Mouse (Mus musculus): ENCODE data around the gene Copz1.
"Not testable (repeated sequence)": the region's sequence is repeated elsewhere in the genome, so short reads cannot be mapped to it uniquely, and the experiment has no call there.

Gene Copz1

DNA sequence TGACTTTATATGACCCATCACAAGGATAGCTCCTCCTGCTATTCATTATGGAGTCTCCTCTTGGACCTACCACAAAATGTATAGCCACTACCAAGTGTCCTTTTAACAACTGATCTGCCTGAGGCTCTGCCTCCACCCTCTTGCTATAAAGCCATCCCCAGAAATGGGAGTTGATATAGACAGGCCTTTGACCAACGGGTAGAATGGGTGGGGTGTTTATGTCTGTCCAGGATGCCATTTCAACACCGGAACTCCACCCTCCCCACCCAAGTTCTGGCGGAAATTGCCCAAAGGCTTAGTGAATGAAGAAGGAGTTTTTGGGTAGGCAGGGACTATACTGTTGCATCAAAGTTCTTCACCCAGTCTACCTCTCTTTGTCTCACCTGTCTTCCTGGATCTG, 19.9 kb upstream of the Copz1 start:
- DNase-seq (ENCODE audit: low read depth), result no peak

DNA sequence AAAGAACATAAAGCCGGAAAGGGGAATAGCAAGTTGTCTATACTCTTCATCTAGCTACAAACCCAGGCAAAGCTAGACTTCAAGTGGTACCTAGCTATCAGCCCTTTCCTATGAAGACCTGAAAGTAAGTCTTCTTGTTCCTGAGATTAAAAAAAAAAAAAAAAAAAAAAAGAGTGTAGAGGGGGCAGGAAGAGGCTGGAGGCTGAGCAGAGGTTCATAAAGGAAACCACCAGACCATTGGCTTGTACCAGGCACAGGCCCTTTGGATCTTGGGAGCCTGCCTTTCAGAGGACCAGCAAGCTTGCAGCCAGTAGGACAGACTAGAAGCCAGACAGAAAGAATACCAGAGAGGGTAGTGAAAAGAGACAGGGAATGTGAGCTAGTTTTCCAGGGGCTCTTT, 19.2 kb upstream of the Copz1 start:
- no peak for DNase-seq (ENCODE audit: low read depth)

DNA sequence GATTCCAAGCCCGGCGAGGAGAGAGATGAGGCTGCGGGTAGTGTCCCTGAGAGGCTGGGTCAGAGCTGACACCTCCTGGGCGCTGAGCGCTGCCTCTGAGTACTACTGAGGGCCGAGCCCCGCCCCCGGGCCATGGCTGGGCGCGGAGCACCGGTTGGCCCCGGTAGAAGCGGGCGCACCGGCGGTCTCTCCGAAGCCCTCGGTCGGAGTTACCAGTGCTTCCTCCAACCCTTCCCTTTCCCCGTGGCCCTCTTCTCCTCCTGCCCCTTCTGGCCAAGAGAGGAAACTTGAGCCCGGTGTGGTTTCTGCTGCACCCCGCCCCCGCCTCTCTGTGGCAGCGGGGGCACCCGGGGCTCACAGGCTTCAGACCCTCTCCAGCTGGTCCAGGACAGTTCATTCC, 17.3 kb upstream of the Copz1 start:
- no peak for DNase-seq (ENCODE audit: low read depth)

DNA sequence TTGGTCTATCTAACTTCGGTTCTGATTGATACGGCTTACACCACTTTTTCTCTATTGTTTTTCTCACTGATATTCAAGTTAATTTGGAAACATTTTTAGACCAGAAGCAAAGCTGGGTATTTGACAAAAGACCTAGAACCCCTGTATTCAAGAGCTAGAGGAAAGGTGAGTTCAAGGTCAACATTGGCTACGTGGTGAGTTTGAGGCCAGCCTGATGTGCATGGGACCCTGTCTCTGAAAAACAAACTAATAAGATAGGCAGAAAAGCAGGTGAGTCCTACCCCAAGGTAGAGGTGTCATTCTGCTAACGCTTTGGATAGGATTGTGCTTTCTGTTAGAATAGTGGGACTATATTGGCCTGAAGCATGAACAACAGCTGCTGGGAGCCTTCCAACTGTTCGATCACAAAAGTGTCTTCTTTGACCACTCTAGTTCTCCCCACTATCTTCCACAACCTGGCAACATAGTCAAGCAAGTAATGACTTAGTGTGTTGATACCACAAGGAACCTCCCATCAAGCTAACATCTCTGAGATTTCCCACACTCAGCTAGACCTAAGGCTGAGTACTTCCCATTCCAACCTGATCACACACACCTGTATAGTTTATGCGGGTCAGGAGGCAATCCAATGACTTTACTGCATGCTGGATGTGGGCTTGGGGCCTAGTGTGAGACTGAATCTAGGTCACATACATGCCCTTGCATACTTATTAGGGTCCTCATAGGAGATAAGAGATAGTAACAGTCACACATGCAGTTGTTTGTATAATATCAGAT, 16.1 kb upstream of the Copz1 start:
- no peak for DNase-seq (ENCODE audit: low read depth)

DNA sequence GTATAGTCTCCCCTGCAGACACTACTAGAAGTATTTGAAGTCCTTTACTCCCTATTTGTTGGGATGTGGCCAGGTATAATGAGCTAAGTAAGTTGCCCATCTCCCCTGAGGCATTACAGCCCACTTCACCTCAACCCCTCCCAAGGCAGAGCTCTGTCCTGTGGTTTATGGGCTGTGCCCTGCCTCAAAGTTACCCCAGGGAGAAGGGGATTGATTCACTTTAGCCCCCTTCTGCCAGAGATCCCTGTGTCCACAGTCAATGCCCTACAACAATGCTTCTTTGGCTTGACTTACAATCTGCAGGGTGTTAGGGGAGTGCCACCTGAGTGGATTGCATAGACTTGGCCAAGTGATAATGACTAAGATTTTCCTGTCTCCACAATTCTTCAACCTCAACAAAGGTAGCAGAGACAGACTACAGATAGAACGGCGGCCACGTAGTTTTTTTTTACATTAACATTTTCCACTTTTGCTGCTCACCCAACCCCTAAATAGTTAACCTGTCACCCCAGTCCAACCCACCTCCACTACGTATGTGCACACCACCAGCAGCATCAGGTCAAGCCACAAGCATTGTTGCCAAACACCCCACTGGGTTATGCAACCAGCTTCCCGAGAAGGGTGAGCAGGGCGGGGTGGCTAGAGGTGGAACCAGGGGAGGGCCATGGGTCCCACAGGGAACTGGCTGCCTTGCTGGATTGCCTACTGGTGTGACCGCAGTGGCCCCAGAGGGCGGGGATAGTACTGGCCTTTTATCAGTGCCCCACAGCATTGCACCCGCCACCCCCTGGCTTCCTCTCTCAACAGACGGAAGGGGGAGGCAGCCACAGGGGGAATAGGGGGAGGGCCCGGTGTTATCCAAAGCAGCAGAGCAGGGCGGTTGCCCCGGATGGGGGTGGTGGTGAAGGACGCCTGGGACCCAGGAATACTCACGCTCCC, 14.5 kb upstream of the Copz1 start, which contains the start of gene Nfe2:
Nfe2 (minus strand) TSS at position 614 of the 939 bp plus-strand sequence.
- peak; percentile 56 for DNase-seq (ENCODE audit: low read depth)

DNA sequence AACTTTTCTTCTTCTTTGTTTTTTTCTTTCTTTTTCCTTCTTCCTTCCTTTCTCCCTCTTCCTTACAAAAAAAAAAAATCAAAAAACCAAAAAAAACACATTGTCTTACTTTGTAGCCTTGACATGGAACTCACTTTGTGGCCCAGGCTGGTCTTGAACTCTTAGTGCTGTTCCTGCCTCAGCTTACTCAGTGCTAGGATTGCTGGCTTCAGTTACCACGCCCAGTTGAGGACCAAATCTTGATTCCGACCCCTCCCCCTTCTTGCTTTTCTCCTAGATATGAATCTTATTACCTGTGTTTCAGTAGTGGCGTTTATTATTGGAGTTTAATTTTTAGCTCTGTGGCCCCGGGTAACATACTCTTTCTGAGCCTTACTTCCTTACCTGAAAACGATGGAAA, 13.4 kb upstream of the Copz1 start:
- DNase-seq (ENCODE audit: low read depth), result no peak

DNA sequence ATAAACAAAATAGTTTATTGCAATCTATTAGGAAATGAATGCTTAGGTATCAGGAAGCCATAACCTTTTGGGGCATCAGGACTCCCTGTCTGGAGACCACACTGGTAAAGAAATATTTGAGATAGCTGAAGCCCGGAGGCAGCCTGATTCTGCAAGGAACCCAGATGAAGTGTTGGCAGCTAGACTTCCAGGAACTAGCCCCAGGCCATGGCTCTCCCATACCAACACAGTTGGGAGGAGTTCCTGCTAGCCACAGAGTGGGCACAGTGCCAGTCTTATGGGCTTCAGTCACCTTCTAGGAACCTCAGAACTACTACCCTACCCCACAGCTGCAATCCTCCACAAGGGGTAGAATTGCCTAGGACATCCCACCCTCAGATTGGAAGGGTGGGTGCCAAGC, 12.5 kb upstream of the Copz1 start:
- peak; percentile 92 for DNase-seq (ENCODE audit: low read depth)

DNA sequence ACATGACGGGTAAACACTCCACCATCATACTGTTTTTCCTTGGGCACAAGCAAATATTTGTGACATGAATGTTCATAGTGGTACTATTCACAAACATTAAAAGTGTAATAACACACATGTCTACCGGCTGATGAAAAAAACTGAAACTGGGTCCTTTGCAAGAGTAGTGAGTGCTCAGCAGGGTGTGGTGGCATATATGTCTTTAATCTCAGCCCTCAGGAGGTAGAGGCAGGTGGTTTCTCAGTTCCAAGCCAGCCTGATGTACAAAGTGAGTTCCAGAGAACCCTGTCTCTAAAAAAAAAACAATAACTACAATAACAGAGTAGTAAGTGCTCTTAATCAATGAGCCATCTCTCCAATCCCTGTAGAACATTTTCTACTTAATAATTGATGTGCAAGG, 7.7 kb upstream of the Copz1 start:
- no peak for DNase-seq (ENCODE audit: low read depth)

DNA sequence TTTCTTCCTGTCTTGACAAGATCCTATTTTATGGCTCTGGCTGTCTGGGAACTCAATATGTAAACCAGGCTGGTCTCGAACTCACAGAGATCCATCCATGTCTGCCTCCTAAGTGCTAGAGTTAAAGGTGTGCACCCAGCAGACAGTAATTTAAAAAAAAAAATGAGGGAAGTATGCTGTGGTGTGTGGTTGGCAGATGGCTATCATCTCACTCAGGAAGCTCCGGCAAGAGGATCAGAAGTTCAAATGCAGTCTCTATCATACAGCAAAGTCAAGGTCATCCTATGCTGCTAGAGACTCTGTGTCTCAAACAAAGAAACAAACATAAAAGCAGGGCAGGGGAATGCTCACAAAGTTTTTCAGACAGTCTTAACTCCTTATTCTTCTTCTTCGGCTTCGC, 3.6 kb upstream of the Copz1 start:
- no peak for DNase-seq (ENCODE audit: low read depth)

DNA sequence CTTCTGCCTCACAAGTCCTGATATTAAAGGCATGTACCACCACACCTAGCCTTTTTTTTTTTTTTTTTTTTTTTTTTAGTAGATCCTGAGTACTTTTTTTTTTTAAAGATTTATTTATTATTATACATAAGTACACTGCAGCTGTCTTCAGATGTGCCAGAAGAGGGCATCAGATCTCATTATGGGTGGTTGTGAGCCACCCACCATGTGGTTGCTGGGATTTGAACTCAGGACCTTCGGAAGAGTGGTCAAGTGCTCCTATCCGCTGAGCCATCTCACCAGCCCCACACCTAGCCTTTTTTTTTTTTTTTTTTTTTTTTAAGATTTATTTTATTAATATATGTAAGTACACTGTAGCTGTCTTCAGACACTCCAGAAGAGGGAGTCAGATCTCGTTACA, 3.4 kb downstream of the Copz1 start:
- DNase-seq (ENCODE audit: low read depth), result not testable (repeated sequence)

DNA sequence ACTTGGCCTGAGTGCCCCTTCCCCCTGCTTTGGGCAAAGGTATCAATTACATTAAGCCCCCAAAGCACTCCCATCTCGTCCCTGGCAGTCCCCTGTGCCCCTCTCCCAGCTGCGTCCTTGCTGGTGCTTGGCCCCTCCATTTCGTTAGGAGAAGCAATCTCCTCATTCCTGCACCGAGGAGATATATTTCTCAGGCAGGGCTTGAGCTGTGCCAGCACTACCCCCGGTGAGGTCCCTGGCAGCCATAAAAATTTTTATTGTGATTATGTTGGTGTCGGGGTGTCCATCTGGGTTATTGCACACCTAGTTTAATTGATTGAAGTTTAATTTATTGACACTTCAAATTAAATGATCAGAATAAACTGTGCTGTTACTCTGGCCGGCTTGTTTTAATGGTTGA, 5.4 kb downstream of the Copz1 start:
- no peak for DNase-seq (ENCODE audit: low read depth)

DNA sequence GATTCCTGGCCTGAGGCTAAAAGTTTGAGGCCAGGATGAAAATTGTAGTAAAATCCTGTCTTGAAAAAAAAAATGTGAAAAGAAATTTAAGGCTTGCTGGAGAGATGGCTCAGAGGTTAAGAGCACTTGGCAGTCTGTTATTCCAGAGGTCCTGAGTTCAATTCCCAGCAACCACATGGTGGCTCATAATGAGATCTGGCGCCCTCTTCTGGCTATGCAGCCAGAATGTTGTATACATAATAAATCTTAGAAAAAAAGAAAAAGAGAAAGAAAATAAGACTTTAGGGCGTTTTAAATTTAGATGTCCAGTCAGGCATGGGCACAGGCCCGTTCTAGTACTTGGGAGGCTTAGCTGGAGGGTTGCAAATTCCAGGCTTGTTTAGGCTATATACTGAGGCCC, 7.2 kb downstream of the Copz1 start:
- peak; percentile 85 for DNase-seq (ENCODE audit: low read depth)

DNA sequence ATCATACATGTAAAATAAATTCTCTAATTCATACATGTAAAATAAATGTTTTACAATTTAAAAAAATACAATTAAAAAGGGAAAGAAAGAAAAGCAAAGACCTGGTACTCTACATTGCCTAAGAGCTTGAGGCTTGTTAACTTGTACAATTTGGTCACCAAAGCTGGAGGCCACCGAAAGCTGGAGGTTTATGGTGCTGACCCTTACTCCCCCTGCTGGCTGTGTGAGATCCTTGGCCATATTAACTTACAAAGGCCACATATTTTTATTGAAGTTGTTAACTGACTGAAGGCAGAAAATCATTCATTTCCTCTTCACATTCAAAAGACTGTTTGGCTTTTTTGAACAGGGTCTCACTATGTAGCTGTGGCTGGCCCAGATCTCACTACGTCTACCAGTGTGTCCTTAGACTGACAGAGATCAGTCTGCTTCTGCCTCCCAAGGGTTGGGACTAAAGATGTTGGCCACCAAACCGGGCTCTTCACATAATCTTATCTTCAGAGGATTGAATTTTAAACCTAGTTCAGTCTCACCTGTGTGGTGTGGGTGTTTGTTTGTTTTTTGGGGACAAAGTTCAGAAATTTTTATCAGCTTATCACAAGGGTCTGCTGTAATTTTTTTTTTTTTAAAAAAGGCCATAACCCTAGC, 8.4 kb downstream of the Copz1 start:
- peak; percentile 71 for DNase-seq (ENCODE audit: low read depth)

DNA sequence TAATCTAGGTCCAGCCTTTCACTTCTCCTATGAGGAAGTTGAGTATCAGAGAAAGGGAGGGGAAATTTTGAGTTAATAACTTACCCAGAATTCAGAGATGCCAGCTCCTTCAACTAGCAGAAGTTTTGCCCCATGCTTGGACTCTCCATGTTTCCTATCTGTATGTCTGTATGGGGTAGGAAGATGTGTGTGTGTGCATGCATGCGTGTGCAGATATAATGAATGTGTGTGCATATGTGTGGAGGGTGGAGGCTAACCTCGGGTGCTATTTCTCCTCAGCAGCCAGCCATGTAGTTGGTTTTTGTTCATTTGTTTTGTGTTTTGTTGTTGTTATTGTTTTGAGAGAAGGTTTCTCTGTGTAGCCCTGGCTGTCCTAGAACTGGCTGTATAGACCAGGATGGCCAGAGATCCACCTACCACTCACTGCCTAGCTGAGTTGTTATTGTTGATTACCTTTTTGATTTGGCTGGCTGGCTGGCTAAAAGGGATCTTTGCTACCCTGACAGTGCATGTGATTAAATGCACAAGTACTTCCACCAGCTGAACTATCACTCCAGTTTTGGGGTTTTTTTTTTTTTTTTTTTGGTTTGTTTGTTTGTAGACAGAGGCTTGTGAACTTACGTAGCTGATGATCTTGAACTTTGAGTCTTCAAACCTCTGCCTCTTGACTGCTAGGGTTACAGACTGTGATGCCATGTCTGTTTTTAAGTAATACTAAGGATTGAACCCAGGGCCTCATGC, 9.1 kb downstream of the Copz1 start:
- DNase-seq (ENCODE audit: low read depth), result no peak

DNA sequence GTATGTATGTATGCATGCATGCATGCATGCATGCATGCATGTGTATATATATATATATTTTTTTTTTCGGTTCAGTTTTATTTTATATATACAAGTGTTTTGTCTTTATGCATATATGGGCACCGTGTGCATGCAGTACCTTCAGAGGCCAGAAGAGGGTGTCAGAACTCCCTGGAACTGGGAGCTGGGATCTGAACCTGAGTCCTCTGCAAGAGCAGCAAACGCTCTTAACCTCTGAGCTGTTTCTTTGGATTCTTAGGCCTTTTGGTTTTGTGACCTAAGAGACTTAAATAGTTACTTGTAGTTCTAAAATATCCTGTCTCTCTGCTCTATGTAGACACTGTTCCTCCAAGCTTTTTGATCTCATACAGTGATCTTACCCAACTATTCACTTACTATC, 11.6 kb downstream of the Copz1 start:
- DNase-seq (ENCODE audit: low read depth), result peak; percentile 79

DNA sequence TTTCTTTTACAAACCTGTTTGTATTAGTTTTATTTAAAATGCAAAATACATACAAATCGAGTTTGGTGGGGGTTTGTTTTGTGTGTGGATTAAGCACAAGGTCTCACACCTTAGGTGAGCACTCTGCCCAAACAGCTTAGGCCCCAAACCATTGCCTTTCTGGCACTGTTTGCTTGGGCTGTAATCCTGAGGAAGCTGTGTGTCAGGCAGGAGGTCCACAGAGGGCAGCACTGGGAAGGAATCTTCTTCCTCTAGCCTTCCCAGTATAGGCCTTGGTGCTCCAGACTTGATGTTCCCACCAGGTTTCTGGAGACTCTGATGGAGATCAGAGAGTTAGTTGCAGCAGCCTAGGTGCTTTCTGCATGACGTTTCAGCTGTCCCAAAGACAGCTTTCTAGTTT, 12.1 kb downstream of the Copz1 start:
- DNase-seq (ENCODE audit: low read depth), result peak; percentile 71

DNA sequence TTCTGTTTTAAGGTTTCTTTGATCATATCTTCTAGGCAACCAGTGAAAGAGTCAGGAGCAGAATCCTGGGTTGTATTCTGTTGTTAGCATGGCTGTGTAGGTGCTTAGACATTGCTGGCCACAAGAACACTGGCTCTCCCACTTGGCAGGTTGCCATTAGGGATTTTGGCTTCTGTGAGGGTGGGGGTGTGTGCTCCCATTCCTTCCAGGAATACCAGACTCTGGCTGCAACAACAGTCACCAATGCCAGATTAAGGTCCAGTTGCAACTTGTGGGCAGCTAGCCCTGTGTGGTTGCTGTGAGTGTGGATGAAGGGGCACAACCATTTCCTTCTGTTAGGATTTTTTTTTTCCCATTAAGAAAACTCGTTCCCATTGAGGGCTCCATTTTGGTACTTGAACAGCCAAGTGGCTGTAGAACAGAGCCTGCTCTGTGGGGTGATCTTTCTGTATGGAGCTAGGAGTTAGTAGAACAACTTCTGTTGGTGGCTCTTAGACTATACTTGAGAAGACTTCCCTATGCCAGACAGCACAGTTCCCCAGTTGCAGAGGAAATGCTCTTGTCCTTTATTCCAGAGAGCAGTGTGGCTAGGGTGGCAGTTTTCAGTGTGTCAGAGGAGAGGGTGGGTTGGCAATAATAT, 13.4 kb downstream of the Copz1 start:
- DNase-seq (ENCODE audit: low read depth), result peak; percentile 95

DNA sequence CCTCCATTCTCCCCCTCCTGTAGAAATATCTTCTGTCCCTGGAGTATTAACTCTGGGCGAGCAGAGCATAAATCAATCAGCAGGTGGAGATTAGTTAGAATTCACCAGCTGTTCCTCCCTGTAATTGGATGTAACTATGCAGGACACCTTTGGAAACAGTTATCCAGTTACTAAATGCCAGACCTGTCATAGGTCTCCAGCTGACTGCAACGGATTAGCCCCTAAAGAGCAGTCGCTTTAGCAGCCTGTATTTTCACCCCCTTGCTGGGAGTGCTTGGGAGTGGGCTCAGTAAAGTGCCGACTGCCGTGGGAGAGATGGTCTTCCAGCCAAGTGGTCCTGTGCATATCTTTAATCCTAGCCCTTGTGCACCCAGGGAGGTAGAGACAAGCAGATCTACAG, 17.1 kb downstream of the Copz1 start:
- DNase-seq (ENCODE audit: low read depth), result no peak

DNA sequence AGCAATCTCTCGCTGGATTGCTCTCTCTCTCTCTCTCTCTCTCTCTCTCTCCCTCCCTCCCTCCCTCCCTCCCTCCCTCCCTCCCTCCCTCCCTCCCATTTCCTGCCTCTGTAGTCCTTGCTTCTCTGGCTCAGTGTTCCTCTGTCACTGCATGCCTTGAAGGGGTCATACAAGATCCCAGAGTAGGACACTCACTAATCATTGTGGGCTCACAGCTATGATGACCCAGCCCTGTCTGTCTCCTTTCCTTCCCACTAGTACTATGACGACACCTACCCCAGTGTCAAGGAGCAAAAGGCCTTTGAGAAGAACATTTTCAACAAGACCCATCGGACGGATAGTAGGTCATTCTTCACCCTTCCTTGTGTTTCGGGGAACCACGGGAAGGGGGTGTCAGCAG, 17.9 kb downstream of the Copz1 start:
- DNase-seq (ENCODE audit: low read depth), result no peak

DNA sequence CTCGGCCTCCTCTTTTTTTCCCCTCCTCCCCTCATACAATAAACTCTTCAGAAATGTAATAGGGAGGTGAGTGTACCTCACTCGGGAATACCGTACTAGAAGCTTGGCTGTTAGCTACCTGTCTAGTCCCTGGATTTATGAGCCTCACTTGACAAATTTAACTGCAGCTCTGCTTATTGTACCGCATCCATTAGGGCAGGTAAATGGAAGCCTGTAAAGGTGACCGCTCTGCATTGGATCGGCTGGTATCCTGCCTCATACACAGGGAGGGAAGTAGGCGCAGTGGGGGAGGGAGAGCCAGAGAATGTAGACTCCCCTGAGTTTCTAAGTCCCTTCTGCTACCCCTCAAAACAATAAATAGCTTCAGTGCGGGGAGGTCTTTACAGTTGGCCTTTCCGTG, 18.3 kb downstream of the Copz1 start:
- DNase-seq (ENCODE audit: low read depth), result no peak

DNA sequence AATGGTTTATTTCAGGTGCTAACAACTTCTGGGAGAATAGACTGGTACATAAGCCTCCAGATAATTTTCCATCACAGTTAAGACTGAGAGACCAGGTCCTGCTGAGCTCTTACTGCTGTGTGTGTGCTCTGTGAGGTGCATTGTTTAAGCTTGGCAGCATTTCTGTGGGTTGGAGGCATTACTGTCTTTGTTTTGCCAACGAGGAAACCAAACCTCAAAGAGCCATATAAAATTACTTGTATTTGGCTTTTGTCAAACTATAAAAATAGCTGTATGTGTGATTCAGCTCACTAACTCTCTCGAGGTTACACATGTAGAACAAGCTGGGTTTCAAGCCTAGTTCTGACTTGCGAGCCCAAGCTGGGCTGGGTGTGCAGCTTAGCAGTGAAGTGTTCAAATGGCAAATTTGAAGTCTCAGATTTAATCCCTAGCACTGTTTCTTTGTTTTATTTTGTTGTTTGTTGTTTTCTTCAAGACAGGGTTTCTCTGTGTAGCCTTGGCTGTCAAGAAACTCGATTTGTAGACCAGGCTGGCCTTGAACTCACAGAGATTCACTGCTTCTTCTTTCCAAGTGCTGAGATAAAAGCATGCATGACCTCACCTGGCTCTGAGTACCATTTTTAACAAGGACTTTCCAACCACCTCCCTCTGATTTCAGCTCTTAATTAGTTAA, 20.3 kb downstream of the Copz1 start:
- DNase-seq (ENCODE audit: low read depth), result peak; percentile 80

All from NIH3T3 (cell line).